Mouse (Mus musculus): Measurements from ENCODE around the gene Clca1. TPM values are rescaled to one million over a fixed set of nuclear protein-coding genes. Genes with fewer than 3 reads are reported as not detected.

The Clca1 gene
- not detected in 2 replicates for polyA plus RNA-seq (2012; ENCODE audit: low replicate concordance)

GRCm38 (mm10) chr3:145032676-145033075 is at the start of gene Clca1:
Clca1 (minus strand) TSS chr3:145032776.

DNA sequence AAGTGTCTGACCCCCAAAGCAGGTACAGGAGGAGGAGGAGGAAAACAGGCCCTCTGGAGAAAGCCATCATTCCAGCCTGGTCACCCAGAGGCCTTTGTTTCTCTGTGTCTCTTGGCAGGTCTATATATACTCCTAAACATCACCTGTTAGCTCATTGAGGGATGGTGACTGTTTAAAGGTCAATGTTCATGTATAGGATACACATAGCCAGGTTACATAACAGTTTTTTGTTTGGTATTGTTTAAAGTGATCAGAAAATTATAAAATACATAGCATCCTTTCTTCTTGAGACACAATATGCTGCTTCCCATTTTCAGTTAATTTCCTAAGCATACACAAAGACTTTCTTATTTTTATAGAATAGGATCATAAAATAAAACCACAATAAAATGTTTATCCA is 57.6 kb downstream of the Clca1 start, which contains the start of gene Clca4a:
Clca4a (minus strand) TSS at position 101 of the 400 bp plus-strand sequence.

Other genes with a start within 250 kb of the Clca1 start
- not detected in 2 replicates for gene Clca3a2, start 213.3 kb downstream of the Clca1 start, polyA plus RNA-seq (2012; ENCODE audit: low replicate concordance)
- not detected in 2 replicates for gene Clca3b, start 183.4 kb downstream of the Clca1 start, polyA plus RNA-seq (2012; ENCODE audit: low replicate concordance)
- not detected in 2 replicates for gene Clca4b, start 100.2 kb downstream of the Clca1 start, polyA plus RNA-seq (2012; ENCODE audit: low replicate concordance)
- gene Clca4a, start 57.7 kb downstream of the Clca1 start, polyA plus RNA-seq (2012; ENCODE audit: low replicate concordance): not detected in 2 replicates
- 0.08 TPM in 1 of 2 replicates, not detected in the other for gene Clca2, start 66.7 kb upstream of the Clca1 start, polyA plus RNA-seq (2012; ENCODE audit: low replicate concordance)
- 0.87 and 2.5 TPM in 2 replicates for gene Odf2l, start 85.8 kb upstream of the Clca1 start, polyA plus RNA-seq (2012; ENCODE audit: low replicate concordance)

All from hematopoietic multipotent progenitor cell, adult 10-12 weeks (in vitro differentiated cells).